Mouse (Mus musculus) bone marrow, adult 2 months (tissue): Measurements from ENCODE around the gene Pcmt1.

Source experiments
- CTCF ChIP-seq: fragments of 200-500 bp; IDR thresholded peaks from 2 replicates; pipeline ENCODE4 v1.5.1; 2011; ENCODE audit warnings: low read length, control low read depth; ENCODE audit not compliant: control insufficient read depth, insufficient read depth
- POLR2A ChIP-seq: fragments of 200-500 bp; IDR thresholded peaks from 2 replicates; pipeline ENCODE4 v1.6.1; 2011; ENCODE audit warnings: low read depth, mild to moderate bottlenecking, control low read depth, low read length, borderline replicate concordance; ENCODE audit not compliant: control insufficient read depth

GRCm38 (mm10) chr10:7682249-7682648 is 1.3 kb upstream of the Pcmt1 start:
- TF ChIP-seq POLR2A (no peak), CTCF (no peak)
